Mouse (Mus musculus) ZHBTc4 (cell line): ENCODE measurements around the gene Crtc3.

Experiments used
- DNase-seq: peaks from one replicate; pipeline ENCODE4 v3.0.0-alpha.2; 2011; ENCODE audit warnings: low read depth, low spot score

Gene Crtc3

DNA sequence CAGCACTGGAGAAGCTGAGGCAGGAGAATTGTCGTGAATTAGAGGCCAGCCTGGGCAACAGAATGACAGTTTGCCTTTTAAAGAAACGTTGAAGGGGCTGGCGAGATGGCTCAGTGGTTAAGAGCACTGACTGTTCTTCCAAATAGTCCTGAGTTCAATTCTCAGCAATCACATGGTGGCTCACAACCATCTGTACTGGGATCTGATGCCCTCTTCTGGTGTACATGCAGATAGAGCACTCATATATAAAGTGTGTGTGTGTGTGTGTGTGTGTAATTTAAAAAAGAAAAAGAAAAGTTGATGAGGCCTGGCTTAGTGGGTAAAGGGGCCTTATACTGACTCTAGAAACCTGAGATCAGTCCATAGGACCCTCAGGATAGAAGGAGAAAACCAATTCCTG lies 133.5 kb downstream of the Crtc3 start:
- DNase-seq = no peak

DNA sequence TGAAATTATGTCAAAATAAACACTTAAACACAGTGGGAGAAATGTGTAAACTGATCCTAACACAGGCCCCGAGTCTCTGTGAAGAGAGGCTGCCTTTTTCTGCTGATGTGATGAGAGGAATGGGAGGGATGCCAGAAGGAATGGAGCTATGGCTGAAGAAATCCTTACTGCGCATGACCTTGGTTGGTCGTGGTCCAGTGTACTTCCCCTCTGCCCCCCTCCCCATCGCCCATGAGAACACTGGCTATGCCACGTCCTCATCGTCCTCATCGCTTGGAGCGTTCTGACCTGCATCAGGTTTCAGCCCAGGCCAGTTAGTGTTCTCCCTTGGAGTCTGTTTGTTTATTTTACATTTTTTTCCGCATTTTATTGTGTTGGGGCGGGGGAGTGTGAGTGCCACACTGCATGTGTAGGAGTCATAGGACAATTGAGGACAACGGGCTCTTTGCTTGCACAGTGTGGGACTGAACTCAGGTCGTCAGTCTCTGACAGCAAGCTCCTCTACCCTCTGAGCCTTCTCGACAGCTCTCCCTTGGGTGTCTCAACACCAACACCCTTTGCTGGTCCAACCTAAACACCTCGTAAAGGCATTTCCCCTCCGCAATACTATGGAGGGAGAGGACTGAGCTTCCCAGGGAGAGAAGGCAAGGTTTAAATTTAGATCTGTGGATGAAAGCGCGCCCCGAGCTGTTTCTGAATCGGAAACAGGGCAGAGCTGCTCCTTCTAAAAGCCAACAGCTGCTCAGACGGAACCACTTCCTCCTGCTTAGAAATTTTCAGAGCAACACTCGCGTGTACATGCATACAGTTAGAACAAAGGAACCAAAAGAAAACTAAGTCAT lies 134.3 kb downstream of the Crtc3 start:
- no peak for DNase-seq

DNA sequence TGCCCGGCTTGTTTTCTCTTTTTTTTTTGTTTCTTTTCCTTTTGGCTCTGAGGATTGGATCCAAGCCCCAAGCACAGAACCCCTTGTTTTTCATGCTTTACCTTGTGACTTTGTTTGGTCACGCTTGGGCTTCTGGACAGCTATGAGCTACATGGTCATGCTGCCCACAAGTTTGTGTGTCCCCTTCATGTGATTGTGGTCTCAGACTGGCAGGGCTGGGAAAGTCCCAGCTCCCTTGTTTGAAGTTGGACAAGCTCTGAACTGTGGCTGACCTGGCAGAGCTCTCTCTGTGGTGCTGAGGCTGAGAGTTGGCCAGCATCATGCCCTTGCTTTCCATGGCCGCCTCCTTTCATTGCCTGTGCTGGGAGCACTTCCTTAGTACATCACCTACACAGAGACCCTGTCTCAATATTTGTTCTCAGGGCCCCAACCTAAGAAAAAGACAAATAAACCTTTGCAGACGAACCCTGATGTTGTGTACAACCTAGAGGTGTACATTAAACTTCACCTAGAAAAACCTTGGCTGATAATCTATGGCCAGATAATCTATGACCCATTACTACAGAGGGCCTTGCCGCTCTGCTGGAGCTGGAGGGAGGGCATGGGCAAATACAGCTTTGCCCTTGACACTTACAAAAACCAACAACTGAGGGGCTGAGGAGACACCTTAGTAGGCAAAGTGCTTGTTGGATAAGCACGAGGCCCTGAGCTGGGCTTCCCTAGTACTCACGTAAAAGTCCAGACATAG lies 140.0 kb downstream of the Crtc3 start:
- no peak for DNase-seq

DNA sequence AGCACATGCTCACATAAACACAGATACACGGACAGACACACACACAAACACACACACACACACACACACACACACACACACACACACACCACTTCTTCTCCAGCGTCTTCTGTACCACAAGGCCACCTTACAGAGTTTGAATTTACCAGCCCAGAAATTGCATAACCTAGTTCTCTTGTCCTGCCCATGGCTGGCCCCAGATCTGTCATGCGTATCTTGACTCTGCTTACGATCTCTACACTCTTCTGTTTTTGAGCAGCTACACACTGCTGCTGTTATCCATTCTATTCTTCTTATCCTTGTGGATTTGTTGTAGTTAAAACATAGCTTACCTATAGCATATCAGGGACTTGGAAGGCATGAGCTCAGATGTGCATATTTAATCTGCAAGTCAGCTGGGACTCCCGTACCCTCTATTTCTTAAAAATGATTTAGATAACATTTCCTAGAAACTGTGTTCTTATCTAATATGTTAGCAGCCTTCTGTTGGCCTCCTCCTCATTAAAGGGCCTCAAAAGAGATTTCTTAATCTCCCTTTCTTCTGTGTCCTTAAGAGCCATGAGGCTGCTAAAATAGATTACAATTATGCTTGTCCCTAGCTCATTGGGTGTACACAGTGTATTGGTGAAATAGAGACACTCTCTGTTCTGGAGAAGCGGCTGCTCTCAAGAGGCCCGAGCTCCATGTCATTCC lies 146.4 kb downstream of the Crtc3 start:
- DNase-seq = no peak

DNA sequence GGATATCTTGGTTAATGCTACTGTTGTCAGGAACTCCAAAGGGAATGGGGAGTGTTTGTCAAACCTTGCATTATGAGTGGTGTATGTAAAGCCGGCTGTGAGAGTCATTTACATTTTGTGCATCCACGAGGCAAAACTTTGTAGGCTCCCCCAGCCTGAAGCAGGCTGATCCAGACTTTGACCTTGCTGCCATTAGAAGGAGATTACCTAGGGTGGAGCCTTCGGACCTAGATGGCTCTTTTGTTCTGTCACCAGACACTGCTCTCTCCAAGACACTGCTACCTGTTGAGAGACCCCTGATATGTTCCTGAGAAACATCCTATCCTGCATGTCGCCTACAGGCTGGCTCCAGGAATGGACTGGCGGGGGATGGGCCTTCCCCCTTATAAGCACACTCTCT lies 149.1 kb downstream of the Crtc3 start:
- DNase-seq = peak; percentile 76
